Mouse (Mus musculus) ES-Bruce4 (cell line): Measurements from ENCODE around the gene Cdc26. TPM values are rescaled to one million over a fixed set of nuclear protein-coding genes. Genes with fewer than 3 reads are reported as not detected.

Source experiments
- H3K27ac ChIP-seq: 2 replicates; pipeline ENCODE4 v1.5.1; 2012; ENCODE audit warnings: low read length, inconsistent platforms; ENCODE audit not compliant: insufficient read depth
- H3K27me3 ChIP-seq: 2 replicates; pipeline ENCODE4 v1.6.1; 2012; ENCODE audit warnings: mild to moderate bottlenecking, low read length, inconsistent platforms; ENCODE audit not compliant: control insufficient read depth, poor library complexity, insufficient read depth, severe bottlenecking
- H3K36me3 ChIP-seq: 2 replicates; pipeline ENCODE4 v1.6.1; 2012; ENCODE audit warnings: inconsistent platforms, mild to moderate bottlenecking, low read length, moderate library complexity; ENCODE audit not compliant: control insufficient read depth, poor library complexity, insufficient read depth, severe bottlenecking
- H3K4me1 ChIP-seq: one replicate; pipeline ENCODE4 v1.8.1; 2011; ENCODE audit warnings: low read length; ENCODE audit not compliant: control insufficient read depth, insufficient read depth
- H3K4me3 ChIP-seq: 2 replicates; pipeline ENCODE4 v1.5.1; 2011; ENCODE audit warnings: low read depth, mild to moderate bottlenecking, low read length
- H3K9ac ChIP-seq: 2 replicates; pipeline ENCODE4 v1.6.1; 2012; ENCODE audit warnings: low read depth, mild to moderate bottlenecking, inconsistent platforms; ENCODE audit not compliant: poor library complexity, severe bottlenecking
- H3K9me3 ChIP-seq: replicated peaks from 2 replicates; pipeline ENCODE4 v1.6.1; 2012; ENCODE audit warnings: mild to moderate bottlenecking, low read length, inconsistent platforms; ENCODE audit not compliant: control insufficient read depth, poor library complexity, insufficient read depth, severe bottlenecking
- CTCF ChIP-seq: IDR thresholded peaks from one replicate; pipeline ENCODE4 v1.8.1; 2011; ENCODE audit warnings: low read depth, low read length
- EP300 ChIP-seq: IDR thresholded peaks from 2 replicates; pipeline ENCODE4 v1.6.1; 2011; ENCODE audit warnings: low read depth, low read length; ENCODE audit not compliant: insufficient read depth
- POLR2A ChIP-seq: IDR thresholded peaks from one replicate; pipeline ENCODE4 v1.8.1; 2011; ENCODE audit warnings: low read length; ENCODE audit not compliant: insufficient read depth
- polyA plus RNA-seq: library from polyadenylated mRNA; stranded (reverse); fragments of >200 nt; gene quantifications from 2 replicates; pipeline ENCODE4 v1.2.4, GENCODE M21; 2011; ENCODE audit warnings: low read depth; ENCODE audit not compliant: missing spikeins, insufficient read depth, insufficient read length

The Cdc26 gene
- polyA plus RNA-seq, 1 experiment, result 69.0 TPM

GRCm38 (mm10) chr4:62383752-62384151 is 24.7 kb downstream of the Cdc26 start:
- Histone ChIP-seq H3K27ac (no peak overlapping the region), H3K9ac (no peak overlapping the region), H3K4me1 (no peaks in the 10 kb centered on the region), H3K4me3 (no peak overlapping the region), H3K36me3 (peaks cover 6% of the 10 kb centered on the region; the same call in 1 of the 2 replicates), H3K27me3 (no peaks in the 10 kb centered on the region), H3K9me3 (no peaks in the 10 kb centered on the region)
- no peak for TF ChIP-seq POLR2A

DNA sequence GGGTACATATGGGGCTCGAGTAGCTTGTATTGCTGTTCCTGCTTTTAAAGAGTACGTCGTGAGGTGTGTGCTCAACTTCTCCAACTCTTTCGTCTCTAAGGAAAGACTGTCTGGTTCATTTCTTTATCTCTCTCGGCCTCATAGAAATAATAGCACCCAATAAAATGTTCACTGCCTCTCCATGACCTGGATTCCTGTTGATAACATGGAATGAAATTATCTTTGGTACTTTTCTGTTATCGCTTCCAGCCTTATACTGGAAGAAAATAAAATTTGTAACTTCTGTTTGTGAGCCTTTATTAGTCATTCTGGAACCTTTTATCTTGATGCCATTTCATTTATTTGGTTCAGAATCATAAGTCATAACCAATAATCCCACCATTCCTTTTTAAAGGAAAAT is 25.2 kb downstream of the Cdc26 start:
- Histone ChIP-seq H3K4me3 (no peak overlapping the region), H3K9me3 (no peaks in the 10 kb centered on the region), H3K36me3 (peaks cover 6% of the 10 kb centered on the region; the same call in 1 of the 2 replicates), H3K9ac (no peak overlapping the region), H3K4me1 (no peaks in the 10 kb centered on the region), H3K27me3 (no peaks in the 10 kb centered on the region), H3K27ac (no peak overlapping the region)
- TF ChIP-seq EP300 (no peak), POLR2A (no peak), CTCF (no peak)

GRCm38 (mm10) chr4:62379724-62380381 is 28.6 kb downstream of the Cdc26 start:
- Histone ChIP-seq H3K9ac (no peak overlapping the region), H3K27me3 (no peaks in the 10 kb centered on the region), H3K4me1 (no peaks in the 10 kb centered on the region), H3K36me3 (no peaks in the 10 kb centered on the region), H3K27ac (no peak overlapping the region), H3K9me3 (peaks cover 3% of the 10 kb centered on the region; the same call in 1 of the 2 replicates), H3K4me3 (no peak overlapping the region)
- no peak for TF ChIP-seq POLR2A
- TF ChIP-seq EP300, result no peak
- no peak for TF ChIP-seq CTCF

DNA sequence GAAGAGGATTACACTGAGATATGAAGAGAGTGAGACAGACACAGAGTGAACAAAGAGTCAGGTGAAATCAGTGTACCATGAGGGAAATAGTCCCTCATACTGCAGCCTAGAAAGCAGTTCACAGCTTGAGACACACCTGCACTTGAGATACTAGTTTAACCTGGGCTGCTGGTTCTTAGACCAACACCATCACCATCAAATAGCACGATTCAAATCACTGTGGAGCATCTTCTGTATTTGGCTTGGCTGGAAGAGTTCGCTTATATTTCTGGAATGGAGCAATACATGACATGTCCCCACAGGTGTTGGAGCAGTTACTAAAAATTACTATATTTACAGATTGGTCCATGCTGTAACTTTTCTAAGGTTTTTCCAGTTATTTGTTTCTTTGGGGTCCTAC is 32.3 kb downstream of the Cdc26 start:
- H3K9me3 ChIP-seq, result peaks cover 3% of the 10 kb centered on the region; the same call in 1 of the 2 replicates
- no peak overlapping the region for H3K4me3 ChIP-seq
- H3K4me1 ChIP-seq, result no peaks in the 10 kb centered on the region
- H3K9ac ChIP-seq, result no peak overlapping the region
- no peaks in the 10 kb centered on the region for H3K36me3 ChIP-seq
- TF ChIP-seq EP300 (no peak), POLR2A (no peak), CTCF (no peak)
- H3K27ac ChIP-seq, result no peak overlapping the region
- no peaks in the 10 kb centered on the region for H3K27me3 ChIP-seq

DNA sequence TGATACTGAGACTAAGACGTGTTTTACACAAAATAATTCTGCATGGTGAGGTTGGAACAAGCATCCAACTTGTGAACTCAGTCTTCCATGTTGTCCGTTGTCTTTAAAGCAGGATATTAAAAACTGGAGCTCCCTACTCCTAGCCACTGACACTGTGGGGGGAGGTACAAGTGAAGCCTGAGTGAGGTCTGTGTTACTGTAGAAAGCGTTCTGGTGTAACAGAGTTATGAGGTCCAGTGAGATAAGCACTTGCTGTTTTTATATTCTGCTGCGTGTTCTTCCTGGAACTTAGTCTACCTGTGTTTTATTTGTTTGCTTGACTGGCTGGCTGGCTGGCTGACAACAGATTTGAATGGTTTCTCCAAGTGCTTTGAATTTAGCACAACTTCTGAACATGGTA is 34.1 kb downstream of the Cdc26 start:
- Histone ChIP-seq H3K27me3 (no peaks in the 10 kb centered on the region), H3K9me3 (peaks cover 3% of the 10 kb centered on the region; the same call in 1 of the 2 replicates)
- TF ChIP-seq CTCF, result no peak
- TF ChIP-seq POLR2A, result no peak
- TF ChIP-seq EP300, result no peak

DNA sequence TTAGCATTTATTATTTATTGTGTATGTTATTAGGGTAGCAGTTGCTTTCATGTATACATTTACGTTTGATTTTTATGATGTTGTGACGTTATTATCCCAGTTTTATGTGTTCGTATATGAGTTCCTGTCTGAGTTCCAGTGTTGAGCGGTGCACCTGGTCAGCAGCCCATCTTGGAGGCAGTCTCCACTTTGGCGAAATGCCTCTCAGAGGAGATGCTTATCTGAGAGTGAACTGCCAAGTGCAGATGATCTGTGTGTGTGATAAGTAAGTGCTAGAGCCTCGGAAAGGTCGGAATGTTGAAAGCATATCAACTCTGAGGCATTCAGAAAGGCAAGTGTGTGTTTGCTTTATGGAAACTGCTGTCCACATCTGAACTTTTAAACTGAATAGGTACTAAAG is 34.8 kb downstream of the Cdc26 start:
- Histone ChIP-seq H3K9me3 (peaks cover 3% of the 10 kb centered on the region; the same call in 1 of the 2 replicates), H3K4me1 (no peaks in the 10 kb centered on the region), H3K9ac (no peak overlapping the region), H3K4me3 (no peak overlapping the region), H3K27ac (no peak overlapping the region), H3K36me3 (no peaks in the 10 kb centered on the region), H3K27me3 (no peaks in the 10 kb centered on the region)
- TF ChIP-seq CTCF (no peak), EP300 (no peak), POLR2A (no peak)

More for the DNA sequence above, 34.1 kb downstream of the Cdc26 start:
- Histone ChIP-seq H3K9ac (no peak overlapping the region), H3K36me3 (no peaks in the 10 kb centered on the region), H3K4me3 (no peak overlapping the region), H3K4me1 (no peaks in the 10 kb centered on the region), H3K27ac (no peak overlapping the region)
